Mouse (Mus musculus) kidney, embryonic 16.5 days (tissue): ENCODE measurements at regions not wholly inside any gene's neighbourhood (a gene's known extent, or its start where the extent isn't known, plus 50 kb on each side); places are given as distances from the start of the nearest gene placed in this dataset.

ENCODE experiments used
- ATAC-seq: fragments of 200-750 bp; cut with Nextera tagmentation; 2 replicates; pipeline ENCODE4 v1.8.0; 2017; ENCODE audit warnings: moderate TSS enrichment; ENCODE audit not compliant: low FRiP score, low TSS enrichment
- H3K27ac ChIP-seq: fragments of 300-500 bp; sonication (generic); 2 replicates; pipeline ENCODE4 v1.5.1; 2014; ENCODE audit warnings: low read length
- H3K27me3 ChIP-seq: fragments of 300-500 bp; sonication (generic); 2 replicates; pipeline ENCODE4 v1.6.1; 2014; ENCODE audit warnings: low read length, control low read depth, mixed read lengths; ENCODE audit not compliant: insufficient read depth
- H3K36me3 ChIP-seq: fragments of 300-500 bp; sonication (generic); 2 replicates; pipeline ENCODE4 v1.6.1; 2014; ENCODE audit warnings: low read length, control low read depth, mixed read lengths; ENCODE audit not compliant: insufficient read depth
- H3K4me1 ChIP-seq: fragments of 300-500 bp; sonication (generic); 2 replicates; pipeline ENCODE4 v1.6.1; 2014; ENCODE audit warnings: low read length, control low read depth, mixed read lengths; ENCODE audit not compliant: insufficient read depth
- H3K4me2 ChIP-seq: fragments of 300-500 bp; sonication (generic); replicated peaks from 2 replicates; pipeline ENCODE4 v1.6.1; 2014; ENCODE audit warnings: low read depth, low read length
- H3K4me3 ChIP-seq: fragments of 300-500 bp; sonication (generic); 2 replicates; pipeline ENCODE4 v1.5.1; 2014; ENCODE audit warnings: mild to moderate bottlenecking, low read length
- H3K9ac ChIP-seq: fragments of 300-500 bp; sonication (generic); replicated peaks from 2 replicates; pipeline ENCODE4 v1.6.1; 2014; ENCODE audit warnings: low read length
- H3K9me3 ChIP-seq: fragments of 300-500 bp; sonication (generic); 2 replicates; pipeline ENCODE4 v1.6.1; 2016; ENCODE audit warnings: low read length, control low read depth
- WGBS: fragments of 180-500 bp; shearing (Covaris S2); extraction: QIAGEN DNeasy Blood & Tissue Kit; methylation state at CpG from one replicate; pipeline ENCODE4 v1.1.7; 2014; 5-methylcytosine and 5-hydroxymethylcytosine counted together

DNA sequence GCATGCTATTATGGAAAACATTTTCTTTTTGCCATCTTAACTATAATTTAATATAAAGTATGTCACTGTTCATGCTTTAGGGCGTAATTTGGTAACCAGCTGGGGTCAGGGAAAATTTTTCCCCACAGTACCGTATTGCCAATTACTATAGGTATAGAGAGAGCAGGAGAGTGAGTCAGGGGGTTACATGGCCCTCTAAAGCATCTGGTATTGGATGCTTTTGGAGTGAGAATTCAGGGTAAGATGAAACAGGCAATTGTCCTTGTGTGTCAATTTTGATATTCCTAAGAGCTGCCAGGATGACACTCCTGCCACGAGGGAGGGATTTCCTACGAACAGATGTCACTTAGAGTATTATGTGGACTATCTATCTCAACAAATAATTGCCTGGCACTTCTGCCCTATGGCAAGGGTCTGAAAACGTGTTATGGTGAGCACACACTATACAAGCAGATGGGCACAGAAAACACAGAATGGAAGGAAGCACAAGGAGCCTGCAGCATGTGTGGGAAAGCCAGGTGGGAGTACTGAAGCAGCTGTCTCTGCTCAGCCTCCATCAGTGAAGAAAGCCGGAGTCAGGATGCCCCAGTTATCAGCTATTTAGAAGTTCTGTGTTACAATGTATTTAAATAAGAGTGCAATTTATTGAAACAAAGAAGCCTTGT lies 58.7 kb upstream of the Tfec start:
- Histone ChIP-seq H3K9me3 (no peaks in the 10 kb centered on the region), H3K4me1 (no peaks in the 10 kb centered on the region), H3K36me3 (no peaks in the 10 kb centered on the region), H3K27me3 (no peaks in the 10 kb centered on the region), H3K27ac (no peak overlapping the region), H3K4me3 (no peak overlapping the region), H3K4me2 (no peak overlapping the region), H3K9ac (no peak overlapping the region)
- ATAC-seq, result no peak
- 76% methylated on average over 6 of the region's 6 CpGs for WGBS
